Mouse (Mus musculus) ES-E14 (cell line): ENCODE results near the gene Mypop.

Experiments used
- CHD2 ChIP-seq: IDR thresholded peaks from 2 replicates; pipeline ENCODE4 v1.6.1; 2014; ENCODE audit warnings: mild to moderate bottlenecking, low read depth, low read length, inconsistent platforms
- HCFC1 ChIP-seq: IDR thresholded peaks from 2 replicates; pipeline ENCODE4 v1.6.1; 2012; ENCODE audit warnings: low read length, inconsistent platforms, borderline replicate concordance; ENCODE audit not compliant: insufficient read depth

GRCm38 (mm10) chr7:19022189-19022958, 31.3 kb downstream of the Mypop start:
- no peak for TF ChIP-seq HCFC1
- no peak for TF ChIP-seq CHD2
